Mouse (Mus musculus) midbrain, postnatal 0 days (tissue): ENCODE results near the gene Prepl. TPM values are rescaled to one million over a fixed set of nuclear protein-coding genes. Genes with fewer than 3 reads are reported as not detected.

Source experiments
- ATAC-seq: fragments of 200-750 bp; cut with Nextera tagmentation; 2 replicates; pipeline ENCODE4 v1.8.0; 2017; ENCODE audit warnings: moderate number of reproducible peaks, mild to moderate bottlenecking, moderate TSS enrichment, moderate library complexity; ENCODE audit not compliant: low FRiP score
- DNase-seq: peaks from one replicate; pipeline ENCODE4 v3.0.0-alpha.2; 2015; ENCODE audit warnings: low spot score
- H3K27ac ChIP-seq: fragments of 300-500 bp; sonication (generic); 2 replicates; pipeline ENCODE4 v1.5.1; 2014; ENCODE audit warnings: low read depth, mild to moderate bottlenecking, low read length, mixed read lengths
- H3K27me3 ChIP-seq: fragments of 300-500 bp; sonication (generic); 2 replicates; pipeline ENCODE4 v1.6.1; 2014; ENCODE audit warnings: low read length, control low read depth, mixed read lengths; ENCODE audit not compliant: insufficient read depth
- H3K36me3 ChIP-seq: fragments of 300-500 bp; sonication (generic); 2 replicates; pipeline ENCODE4 v1.6.1; 2014; ENCODE audit warnings: low read length, control low read depth, mixed read lengths; ENCODE audit not compliant: insufficient read depth
- H3K4me1 ChIP-seq: fragments of 300-500 bp; sonication (generic); 2 replicates; pipeline ENCODE4 v1.6.1; 2014; ENCODE audit warnings: mild to moderate bottlenecking, control low read depth, antibody characterized with exemption, low read length, mixed read lengths; ENCODE audit not compliant: insufficient read depth
- H3K4me2 ChIP-seq: fragments of 300-500 bp; sonication (generic); 2 replicates; pipeline ENCODE4 v1.6.1; 2014; ENCODE audit warnings: low read depth, mild to moderate bottlenecking, low read length, mixed read lengths; ENCODE audit not compliant: poor library complexity, severe bottlenecking
- H3K4me3 ChIP-seq: fragments of 300-500 bp; sonication (generic); 2 replicates; pipeline ENCODE4 v1.5.1; 2014; ENCODE audit warnings: low read depth, mild to moderate bottlenecking, low read length, moderate library complexity
- H3K9ac ChIP-seq: fragments of 300-500 bp; sonication (generic); replicated peaks from 2 replicates; pipeline ENCODE4 v1.6.1; 2014; ENCODE audit warnings: mild to moderate bottlenecking, low read length, moderate library complexity, mixed read lengths; ENCODE audit not compliant: poor library complexity, severe bottlenecking
- H3K9me3 ChIP-seq: fragments of 300-500 bp; sonication (generic); 2 replicates; pipeline ENCODE4 v1.6.1; 2016; ENCODE audit warnings: low read length, control low read depth
- CTCF ChIP-seq: IDR thresholded peaks from 2 replicates; pipeline ENCODE4 v1.5.1; 2016; ENCODE audit warnings: antibody characterized with exemption, mild to moderate bottlenecking
- whole genome bisulfite sequencing: fragments of 180-500 bp; shearing (Covaris S2); extraction: QIAGEN DNeasy Blood & Tissue Kit; methylation state at CpG from one replicate; pipeline ENCODE4 v1.1.7; 2014; 5-methylcytosine and 5-hydroxymethylcytosine counted together
- polyA plus RNA-seq: library from polyadenylated mRNA; unstranded; fragments of >200 nt; fragmentation: Nextera tagmentation; extraction: Ambion mirVana; gene quantifications from 2 replicates; pipeline ENCODE4 v1.2.1, GENCODE M21; 2015
- total RNA-seq: library from RNA; depleted of rRNA; stranded (reverse); fragments of >200 nt; gene quantifications from 2 replicates; pipeline ENCODE4 v1.2.3, GENCODE M21; 2014

Prepl gene
- total and polyA plus RNA-seq, 2 experiments from 2014 or later = 111 to 150 TPM

- peak overlapping the region; percentile 74 for H3K4me2 ChIP-seq
- H3K9me3 ChIP-seq = no peaks in the 10 kb centered on the region
- no peak for ATAC-seq
- H3K36me3 ChIP-seq = no peaks in the 10 kb centered on the region
- TF ChIP-seq CTCF = no peak
- DNase-seq = no peak
- 47% methylated on average over 6 of the region's 6 CpGs for WGBS
- H3K27me3 ChIP-seq = no peaks in the 10 kb centered on the region
- peaks cover 17% of the 10 kb centered on the region; the same call in 1 of the 2 replicates for H3K4me1 ChIP-seq
- peak overlapping the region; percentile 85; the same call in 1 of the 2 replicates for H3K9ac ChIP-seq
- H3K27ac ChIP-seq = no peak overlapping the region; the same call in 1 of the 2 replicates
- H3K4me3 ChIP-seq = peak overlapping the region; percentile 88
Measured at GRCm38 (mm10) chr17:85089011-85089410, 1.0 kb downstream of the Prepl start.

GRCm38 (mm10) chr17:85088401-85088800 lies 1.6 kb downstream of the Prepl start:
- no peak for DNase-seq
- Histone ChIP-seq H3K9me3 (no peaks in the 10 kb centered on the region), H3K27me3 (no peaks in the 10 kb centered on the region), H3K9ac (no peak overlapping the region), H3K36me3 (no peaks in the 10 kb centered on the region), H3K4me3 (peak overlapping the region; percentile 88; the same call in 1 of the 2 replicates), H3K4me1 (peaks cover 17% of the 10 kb centered on the region; the same call in 1 of the 2 replicates), H3K4me2 (peak overlapping the region; percentile 74), H3K27ac (no peak overlapping the region)
- 81% methylated on average over 11 of the region's 11 CpGs for WGBS
- ATAC-seq = no peak
- TF ChIP-seq CTCF = no peak

DNA sequence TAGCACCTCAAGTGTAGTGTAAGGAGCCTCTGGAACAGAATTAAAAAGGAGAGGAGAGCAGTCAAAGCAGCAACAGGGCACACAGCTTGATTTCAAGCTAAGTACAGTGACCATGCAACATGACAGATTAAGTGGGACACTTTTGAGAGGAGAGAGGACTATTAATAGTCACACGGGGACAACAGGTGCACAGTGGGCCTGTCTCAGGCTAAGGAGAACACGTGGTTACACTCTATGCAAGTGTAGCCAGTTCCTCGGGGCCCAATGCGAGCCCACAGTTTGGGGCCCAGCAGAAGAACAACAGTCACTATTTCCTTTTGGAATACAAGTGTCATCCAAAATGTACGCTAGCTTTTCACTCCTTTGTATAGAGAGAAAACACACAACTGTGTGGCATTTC lies 2.5 kb downstream of the Prepl start:
- H3K27me3 ChIP-seq = no peaks in the 10 kb centered on the region
- no peak overlapping the region for H3K4me2 ChIP-seq
- ATAC-seq = no peak
- no peak overlapping the region for H3K4me3 ChIP-seq
- 93% methylated on average over 5 of the region's 5 CpGs for WGBS
- no peaks in the 10 kb centered on the region for H3K9me3 ChIP-seq
- no peak for TF ChIP-seq CTCF
- DNase-seq = no peak
- no peaks in the 10 kb centered on the region for H3K36me3 ChIP-seq
- no peak overlapping the region for H3K9ac ChIP-seq
- H3K4me1 ChIP-seq = peaks cover 17% of the 10 kb centered on the region; the same call in 1 of the 2 replicates
- no peak overlapping the region for H3K27ac ChIP-seq

DNA sequence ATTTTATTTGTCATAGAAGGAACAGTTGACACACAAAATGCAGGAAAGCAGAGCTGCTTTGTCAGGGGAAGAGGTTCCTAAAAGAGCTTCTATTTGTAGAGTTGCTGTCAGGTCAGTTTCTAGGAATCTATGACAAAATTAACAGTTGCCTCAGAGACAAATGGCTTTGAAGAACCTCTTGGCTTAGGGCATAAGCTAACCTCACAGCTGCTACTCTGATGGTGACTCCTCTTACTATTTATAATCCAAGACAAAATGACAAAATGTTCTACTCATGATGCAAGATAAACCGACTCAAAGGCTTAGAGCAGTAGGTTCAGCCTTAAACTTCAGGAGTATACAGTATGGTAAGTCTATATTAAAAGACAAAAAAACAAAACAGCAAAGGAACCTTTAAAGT lies 3.5 kb downstream of the Prepl start:
- DNase-seq (no peak), ATAC-seq (no peak)
- WGBS = 90% methylated on average over 1 of the region's 1 CpGs
- Histone ChIP-seq H3K4me3 (no peak overlapping the region), H3K9me3 (no peaks in the 10 kb centered on the region), H3K4me1 (peaks cover 13% of the 10 kb centered on the region; the same call in 1 of the 2 replicates), H3K27me3 (no peaks in the 10 kb centered on the region), H3K36me3 (no peaks in the 10 kb centered on the region; the same call in 1 of the 2 replicates), H3K27ac (no peak overlapping the region), H3K4me2 (no peak overlapping the region), H3K9ac (no peak overlapping the region)
- TF ChIP-seq CTCF = no peak

GRCm38 (mm10) chr17:85085335-85085734 lies 4.7 kb downstream of the Prepl start:
- H3K9me3 ChIP-seq = no peaks in the 10 kb centered on the region
- WGBS = 99% methylated on average over 2 of the region's 2 CpGs
- no peak overlapping the region for H3K9ac ChIP-seq
- H3K4me1 ChIP-seq = peaks cover 10% of the 10 kb centered on the region; the same call in 1 of the 2 replicates
- H3K27ac ChIP-seq = no peak overlapping the region
- ATAC-seq = no peak
- no peaks in the 10 kb centered on the region for H3K27me3 ChIP-seq
- DNase-seq = no peak
- no peak for TF ChIP-seq CTCF
- H3K4me3 ChIP-seq = no peak overlapping the region
- peaks cover 5% of the 10 kb centered on the region for H3K36me3 ChIP-seq
- H3K4me2 ChIP-seq = no peak overlapping the region

DNA sequence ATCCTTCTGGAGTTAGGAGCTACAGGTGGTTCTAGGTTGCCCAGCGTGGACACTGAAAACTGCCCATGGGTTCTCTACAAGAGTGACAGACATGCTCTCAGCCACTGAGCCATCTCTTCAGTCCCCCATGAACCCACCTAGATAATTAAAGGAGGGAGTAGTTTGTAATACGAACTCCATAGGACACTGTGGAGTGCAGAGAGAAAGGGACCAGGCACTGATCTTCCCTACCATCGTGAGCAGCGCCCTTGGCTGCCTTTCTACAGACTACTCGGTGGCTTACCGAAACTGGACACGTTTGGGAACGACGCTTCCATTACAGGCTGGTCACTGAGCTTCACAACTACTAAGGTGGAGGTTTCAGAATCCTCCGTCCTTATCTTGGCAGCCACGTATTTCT lies 9.3 kb downstream of the Prepl start:
- H3K27ac ChIP-seq = no peak overlapping the region
- no peak overlapping the region for H3K9ac ChIP-seq
- H3K4me3 ChIP-seq = no peak overlapping the region
- no peaks in the 10 kb centered on the region for H3K27me3 ChIP-seq
- H3K36me3 ChIP-seq = peaks cover 26% of the 10 kb centered on the region
- no peaks in the 10 kb centered on the region for H3K9me3 ChIP-seq
- no peak for DNase-seq
- ATAC-seq = no peak
- H3K4me2 ChIP-seq = no peak overlapping the region
- WGBS = 97% methylated on average over 11 of the region's 11 CpGs
- no peak for TF ChIP-seq CTCF
- H3K4me1 ChIP-seq = no peaks in the 10 kb centered on the region
